Mouse (Mus musculus) kidney, adult 18-20 months (tissue): Measurements from ENCODE around the gene Snx1.

Experiments used
- DNase-seq: peaks from one replicate; pipeline ENCODE4 v3.0.0; 2021

Gene Snx1

GRCm38 (mm10) chr9:66084171-66084570 lies 42.2 kb downstream of the Snx1 start:
- DNase-seq: no peak

GRCm38 (mm10) chr9:66081999-66082398 lies 44.4 kb downstream of the Snx1 start:
- DNase-seq: no peak

GRCm38 (mm10) chr9:66080804-66081459 lies 45.5 kb downstream of the Snx1 start:
- no peak for DNase-seq

- no peak for DNase-seq
These were observed 47.9 kb downstream of the Snx1 start for GRCm38 (mm10) chr9:66078493-66078892.

GRCm38 (mm10) chr9:66078072-66078471 lies 48.3 kb downstream of the Snx1 start:
- no peak for DNase-seq

- DNase-seq: no peak
These were observed 53.6 kb downstream of the Snx1 start for GRCm38 (mm10) chr9:66072754-66073153.

- no peak for DNase-seq
These were observed 56.2 kb downstream of the Snx1 start for GRCm38 (mm10) chr9:66070151-66070550.

GRCm38 (mm10) chr9:66069583-66069982 lies 56.8 kb downstream of the Snx1 start, which contains the start of gene Snx22:
Snx22 (minus strand) TSS chr9:66069719.
- DNase-seq: peak; percentile 91

- peak; percentile 21 for DNase-seq
These were observed 57.4 kb downstream of the Snx1 start for GRCm38 (mm10) chr9:66068971-66069391.

- DNase-seq: no peak
These were observed 58.3 kb downstream of the Snx1 start for GRCm38 (mm10) chr9:66068056-66068455.

GRCm38 (mm10) chr9:66067542-66067941 lies 58.8 kb downstream of the Snx1 start:
- DNase-seq: peak; percentile 50

- no peak for DNase-seq
These were observed 59.6 kb downstream of the Snx1 start for GRCm38 (mm10) chr9:66066791-66067190.

- no peak for DNase-seq
These were observed 62.1 kb downstream of the Snx1 start for GRCm38 (mm10) chr9:66064316-66064715.

GRCm38 (mm10) chr9:66063446-66063845 lies 62.9 kb downstream of the Snx1 start:
- DNase-seq: no peak

- no peak for DNase-seq
These were observed 64.7 kb downstream of the Snx1 start for GRCm38 (mm10) chr9:66061656-66062055.

GRCm38 (mm10) chr9:66060986-66061385 lies 65.4 kb downstream of the Snx1 start:
- DNase-seq: no peak

GRCm38 (mm10) chr9:66060308-66060647 lies 66.1 kb downstream of the Snx1 start:
- DNase-seq: no peak

GRCm38 (mm10) chr9:66059583-66060307 lies 66.6 kb downstream of the Snx1 start, which contains the start of gene Ppib:
Ppib (plus strand) TSS chr9:66060222.
- peak; percentile 98 for DNase-seq

- DNase-seq: no peak
These were observed 72.8 kb downstream of the Snx1 start for GRCm38 (mm10) chr9:66053620-66054019.

GRCm38 (mm10) chr9:66052731-66053130 lies 73.7 kb downstream of the Snx1 start:
- DNase-seq: no peak

GRCm38 (mm10) chr9:66051493-66051892 lies 74.9 kb downstream of the Snx1 start:
- DNase-seq: no peak

GRCm38 (mm10) chr9:66049931-66050601 lies 76.3 kb downstream of the Snx1 start:
- no peak for DNase-seq

- DNase-seq: no peak
These were observed 83.1 kb downstream of the Snx1 start for GRCm38 (mm10) chr9:66043241-66043640.

- DNase-seq: no peak
These were observed 84.1 kb downstream of the Snx1 start for GRCm38 (mm10) chr9:66042331-66042730.
